Comparison of ENCODE assay signal across 9 mouse cellular contexts in genomic region chr10:39412826-39413620, GRCm38 (mm10). TPM values are rescaled to one million over a fixed set of nuclear protein-coding genes. Genes with fewer than 3 reads are reported as not detected.
DNase-seq lines count a peak whose midpoint lies in the region; ATAC-seq lines count a peak whose summit lies in the region.
"Had no signal": no experiment of that assay in that cellular context is flagged by ENCODE, and none has a peak within 500 bp of the region (broad histone marks: within the 10 kb centered on the region; RNA-seq: fewer than 3 reads in every experiment).

No protein-coding gene starts in this region.

- no peak overlapping the region for H3K4me3 ChIP-seq in kidney, embryonic 14.5 days (ENCODE audit: low read length)
- H3K4me3 ChIP-seq in heart, embryonic 16.5 days (ENCODE audit: low read length): no peak overlapping the region
- H3K4me3 ChIP-seq: limb, embryonic 15.5 days had no signal

- WGBS in kidney, embryonic 14.5 days: 73% methylated on average over 18 of the region's 18 CpGs
- 50% methylated on average over 18 of the region's 18 CpGs for WGBS in heart, embryonic 16.5 days

- H3K27ac ChIP-seq in kidney, embryonic 14.5 days (ENCODE audit: low read depth, low read length): no peak overlapping the region
- peak overlapping the region; percentile 40; the same call in 1 of the 2 replicates for H3K27ac ChIP-seq in heart, embryonic 16.5 days (ENCODE audit: low read length)
- H3K27ac ChIP-seq: limb, embryonic 15.5 days had no signal

- H3K36me3 ChIP-seq in kidney, embryonic 14.5 days (ENCODE audit: control insufficient read depth, insufficient read depth, low read length): no peaks in the 10 kb centered on the region
- H3K36me3 ChIP-seq in heart, embryonic 16.5 days (ENCODE audit: control insufficient read depth, insufficient read depth): no peaks in the 10 kb centered on the region
- H3K36me3 ChIP-seq: limb, embryonic 15.5 days had no signal

- intact Hi-C loops in left cerebral cortex, postnatal 4 days (cut with DNase I): no loop called here

- peak; percentile 14 to 17 for DNase-seq in kidney, postnatal 36 days
- peak; percentile 40 for DNase-seq in MEL-GATA-1-ER (ENCODE audit: extremely low read depth, low read depth)
- DNase-seq in cerebellum, adult 9-11 months: no peak
- no peak for DNase-seq in yolk sac, embryonic 10.5 days (ENCODE audit: low spot score)
- no peak for DNase-seq in left cerebral cortex, postnatal 4 days

- H3K4me1 ChIP-seq in kidney, embryonic 14.5 days (ENCODE audit: control insufficient read depth, insufficient read depth, low read length): no peaks in the 10 kb centered on the region
- H3K4me1 ChIP-seq in heart, embryonic 16.5 days (ENCODE audit: control insufficient read depth, insufficient read depth, low read length): peaks cover 39% of the 10 kb centered on the region

- no peak for ATAC-seq in kidney, embryonic 14.5 days (ENCODE audit: low FRiP score, low TSS enrichment)
- no peak for ATAC-seq in heart, embryonic 16.5 days (replicated peaks; ENCODE audit: extremely low read depth, insufficient read depth, low FRiP score)
- ATAC-seq in neutrophil, adult 5-6 weeks (ENCODE audit: extremely low read depth, insufficient number of reproducible peaks, low FRiP score, poor library complexity, severe bottlenecking): peak; percentile 71

- H3K9me3 ChIP-seq in kidney, embryonic 14.5 days (ENCODE audit: control insufficient read depth, low read length): no peaks in the 10 kb centered on the region
- H3K9me3 ChIP-seq in heart, embryonic 16.5 days (replicated peaks; ENCODE audit: control insufficient read depth, low read length): no peaks in the 10 kb centered on the region
- H3K9me3 ChIP-seq: limb, embryonic 15.5 days had no signal

- H3K27me3 ChIP-seq in kidney, embryonic 14.5 days (ENCODE audit: control insufficient read depth, insufficient read depth, low read length): no peaks in the 10 kb centered on the region
- no peaks in the 10 kb centered on the region for H3K27me3 ChIP-seq in heart, embryonic 16.5 days (ENCODE audit: control insufficient read depth, insufficient read depth, low read length)
- H3K27me3 ChIP-seq: limb, embryonic 15.5 days had no signal

- H3K9ac ChIP-seq in kidney, embryonic 14.5 days (ENCODE audit: low read depth, low read length): no peak overlapping the region
- H3K9ac ChIP-seq in heart, embryonic 16.5 days (ENCODE audit: low read length): no peak overlapping the region
- H3K9ac ChIP-seq: limb, embryonic 15.5 days had no signal

- no peak overlapping the region for H3K4me2 ChIP-seq in kidney, embryonic 14.5 days (replicated peaks; ENCODE audit: low read depth, low read length)
- peak overlapping the region; percentile 9; the same call in 1 of the 2 replicates for H3K4me2 ChIP-seq in heart, embryonic 16.5 days (ENCODE audit: low read depth, low read length)
- H3K4me2 ChIP-seq: limb, embryonic 15.5 days had no signal

RNA-seq across cellular contexts. Expression of gene Fyn, which starts 44.4 kb away (rescaled TPM):
- 24.3 and 32.6 TPM in 2 replicates for polyA plus RNA-seq in kidney, embryonic 14.5 days (2014; fragmentation: Nextera tagmentation; extraction: Ambion mirVana)
- polyA plus RNA-seq in heart, embryonic 16.5 days (2015; fragmentation: Nextera tagmentation; extraction: Ambion mirVana): 14.6 and 15.0 TPM in 2 replicates
- 44.9 and 56.6 TPM in 2 replicates for total RNA-seq in neutrophil, adult 5-6 weeks (2017)
- total RNA-seq in left cerebral cortex, postnatal 4 days (2021): 100 to 1,000 TPM; 211 to 217 TPM

Comparison
In these comparisons a context has a peak if more than half of its experiments do, and no peak if none do; other contexts are left out.
1. DNase-seq: peak in kidney, postnatal 36 days (2 of 2) and MEL-GATA-1-ER (single experiment); none in cerebellum, adult 9-11 months (single experiment), yolk sac, embryonic 10.5 days (single experiment) and left cerebral cortex, postnatal 4 days (single experiment).